Mouse (Mus musculus): ENCODE measurements around the gene Mccc1.

- no peak for TF ChIP-seq CTCF (IDR thresholded peaks at IDR 0.05; ENCODE audit: extremely low read depth, insufficient read depth, insufficient read length, insufficient replicate concordance)
- no peak for TF ChIP-seq POLR2A (IDR thresholded peaks at IDR 0.05; ENCODE audit: low read depth, low read length)
Measured at GRCm38 (mm10) chr3:35924007-35924406, 76.5 kb downstream of the Mccc1 start.

Measured in spleen, adult 2 months (tissue).